Mouse (Mus musculus) embryonic facial prominence, embryonic 13.5 days (tissue): ENCODE results near the gene Arfgap3. TPM values are rescaled to one million over a fixed set of nuclear protein-coding genes. Genes with fewer than 3 reads are reported as not detected.
"Not testable (repeated sequence)": the region's sequence is repeated elsewhere in the genome, so short reads cannot be mapped to it uniquely, and the experiment has no call there.

Source experiments
- ATAC-seq: fragments of 200-750 bp; cut with Nextera tagmentation; 2 replicates; pipeline ENCODE4 v1.8.0; 2017; ENCODE audit warnings: low read depth; ENCODE audit not compliant: insufficient number of reproducible peaks, insufficient read depth, low FRiP score, low TSS enrichment
- H3K27ac ChIP-seq: fragments of 300-500 bp; sonication (generic); 2 replicates; pipeline ENCODE4 v1.5.1; 2015; ENCODE audit warnings: moderate library complexity, mild to moderate bottlenecking, inconsistent platforms
- H3K27me3 ChIP-seq: fragments of 300-500 bp; sonication (generic); 2 replicates; pipeline ENCODE4 v1.6.1; 2015; ENCODE audit warnings: mild to moderate bottlenecking, inconsistent platforms
- H3K36me3 ChIP-seq: fragments of 300-500 bp; sonication (generic); 2 replicates; pipeline ENCODE4 v1.6.1; 2015; ENCODE audit warnings: mild to moderate bottlenecking, inconsistent platforms
- H3K4me1 ChIP-seq: fragments of 300-500 bp; sonication (generic); 2 replicates; pipeline ENCODE4 v1.6.1; 2015; ENCODE audit warnings: inconsistent platforms
- H3K4me2 ChIP-seq: fragments of 300-500 bp; sonication (generic); 2 replicates; pipeline ENCODE4 v1.6.1; 2015; ENCODE audit warnings: moderate library complexity, mild to moderate bottlenecking, inconsistent platforms
- H3K4me3 ChIP-seq: fragments of 300-500 bp; sonication (generic); 2 replicates; pipeline ENCODE4 v1.5.1; 2015; ENCODE audit warnings: mild to moderate bottlenecking, inconsistent platforms
- H3K9ac ChIP-seq: fragments of 300-500 bp; sonication (generic); 2 replicates; pipeline ENCODE4 v1.6.1; 2015; ENCODE audit warnings: mild to moderate bottlenecking, inconsistent platforms
- H3K9me3 ChIP-seq: fragments of 300-500 bp; sonication (generic); 2 replicates; pipeline ENCODE4 v1.6.1; 2016; ENCODE audit warnings: inconsistent platforms
- WGBS: fragments of 180-500 bp; shearing (Covaris S2); methylation state at CpG from one replicate; pipeline ENCODE4 v1.1.7; 2015; ENCODE audit warnings: mixed read lengths; 5-methylcytosine and 5-hydroxymethylcytosine counted together
- polyA plus RNA-seq: library from polyadenylated mRNA; unstranded; fragments of >200 nt; fragmentation: Nextera tagmentation; extraction: Ambion mirVana; gene quantifications from 2 replicates; pipeline ENCODE4 v1.2.1, GENCODE M21; 2015

The Arfgap3 gene
- polyA plus RNA-seq, 1 experiment from 2014 or later: 45.3 TPM

GRCm38 (mm10) chr15:83365697-83366096 is 15.7 kb upstream of the Arfgap3 start:
- no peaks in the 10 kb centered on the region for H3K36me3 ChIP-seq
- peaks cover 5% of the 10 kb centered on the region; the same call in 1 of the 2 replicates for H3K4me1 ChIP-seq
- H3K9me3 ChIP-seq: 0 out of 2 replicates have a peak, but pooled peaks cover 3% of the 10 kb centered on the region
- no peaks in the 10 kb centered on the region; the same call in 1 of the 2 replicates for H3K27me3 ChIP-seq
- no peak overlapping the region for H3K9ac ChIP-seq
- H3K4me3 ChIP-seq: no peak overlapping the region
- no peak for ATAC-seq
- no peak overlapping the region for H3K4me2 ChIP-seq
- H3K27ac ChIP-seq: no peak overlapping the region

GRCm38 (mm10) chr15:83364194-83364593 is 14.1 kb upstream of the Arfgap3 start:
- H3K9ac ChIP-seq: no peak overlapping the region
- 0 out of 2 replicates have a peak, but pooled peaks cover 3% of the 10 kb centered on the region for H3K9me3 ChIP-seq
- H3K36me3 ChIP-seq: no peaks in the 10 kb centered on the region
- peaks cover 5% of the 10 kb centered on the region; the same call in 1 of the 2 replicates for H3K4me1 ChIP-seq
- H3K27ac ChIP-seq: no peak overlapping the region
- no peak overlapping the region for H3K4me3 ChIP-seq
- H3K4me2 ChIP-seq: no peak overlapping the region
- no peak for ATAC-seq
- no peaks in the 10 kb centered on the region; the same call in 1 of the 2 replicates for H3K27me3 ChIP-seq
- 60% methylated on average over 3 of the region's 3 CpGs for WGBS

- not testable (repeated sequence) for H3K4me3 ChIP-seq, H3K9me3 ChIP-seq, H3K9ac ChIP-seq, H3K27me3 ChIP-seq, ATAC-seq, H3K36me3 ChIP-seq, H3K4me1 ChIP-seq, H3K4me2 ChIP-seq, H3K27ac ChIP-seq
- WGBS: 85% methylated on average over 1 of the region's 1 CpGs
Observed at GRCm38 (mm10) chr15:83362813-83363212, 12.8 kb upstream of the Arfgap3 start.

- WGBS: 67% methylated on average over 5 of the region's 5 CpGs
- H3K27ac ChIP-seq, H3K36me3 ChIP-seq, H3K9me3 ChIP-seq, ATAC-seq, H3K4me3 ChIP-seq, H3K9ac ChIP-seq, H3K4me2 ChIP-seq, H3K27me3 ChIP-seq, H3K4me1 ChIP-seq: not testable (repeated sequence)
Observed at GRCm38 (mm10) chr15:83360899-83361298, 10.9 kb upstream of the Arfgap3 start.

GRCm38 (mm10) chr15:83360140-83360539 is 10.1 kb upstream of the Arfgap3 start:
- WGBS: 76% methylated on average over 3 of the region's 3 CpGs
- no peak for ATAC-seq
- no peaks in the 10 kb centered on the region for H3K9me3 ChIP-seq

GRCm38 (mm10) chr15:83358476-83358875 is 8.4 kb upstream of the Arfgap3 start:
- no peaks in the 10 kb centered on the region for H3K4me1 ChIP-seq
- 77% methylated on average over 1 of the region's 1 CpGs for WGBS
- no peak overlapping the region for H3K27ac ChIP-seq
- H3K4me3 ChIP-seq: no peak overlapping the region
- no peaks in the 10 kb centered on the region for H3K27me3 ChIP-seq
- ATAC-seq: no peak
- H3K9ac ChIP-seq: no peak overlapping the region
- H3K36me3 ChIP-seq: no peaks in the 10 kb centered on the region
- H3K9me3 ChIP-seq: no peaks in the 10 kb centered on the region
- H3K4me2 ChIP-seq: no peak overlapping the region

More at GRCm38 (mm10) chr15:83360140-83360539, 10.1 kb upstream of the Arfgap3 start:
- Histone ChIP-seq H3K27me3 (no peaks in the 10 kb centered on the region), H3K4me2 (no peak overlapping the region), H3K9ac (no peak overlapping the region), H3K27ac (no peak overlapping the region), H3K36me3 (no peaks in the 10 kb centered on the region), H3K4me3 (no peak overlapping the region), H3K4me1 (no peaks in the 10 kb centered on the region)

- Histone ChIP-seq H3K4me1 (peaks cover 19% of the 10 kb centered on the region), H3K9me3 (no peaks in the 10 kb centered on the region), H3K27ac (no peak overlapping the region), H3K4me3 (no peak overlapping the region), H3K36me3 (no peaks in the 10 kb centered on the region; the same call in 1 of the 2 replicates), H3K9ac (no peak overlapping the region), H3K27me3 (no peaks in the 10 kb centered on the region), H3K4me2 (no peak overlapping the region)
- WGBS: 85% methylated on average over 4 of the region's 4 CpGs
- ATAC-seq: no peak
Observed at GRCm38 (mm10) chr15:83351546-83351945, 1.5 kb upstream of the Arfgap3 start.

- Histone ChIP-seq H3K9me3 (no peaks in the 10 kb centered on the region), H3K9ac (peak overlapping the region; percentile 89), H3K4me1 (peaks cover 19% of the 10 kb centered on the region), H3K27ac (peak overlapping the region; percentile 17; the same call in 1 of the 2 replicates), H3K27me3 (no peaks in the 10 kb centered on the region), H3K36me3 (peaks cover 6% of the 10 kb centered on the region), H3K4me3 (peak overlapping the region; percentile 90), H3K4me2 (peak overlapping the region; percentile 88)
- 52% methylated on average over 2 of the region's 2 CpGs for WGBS
- ATAC-seq: no peak
Observed at GRCm38 (mm10) chr15:83350859-83351258, 812 bp upstream of the Arfgap3 start.

GRCm38 (mm10) chr15:83349225-83349953 is 658 bp downstream of the Arfgap3 start:
- Histone ChIP-seq H3K9ac (peak overlapping the region; percentile 89), H3K27ac (no peak overlapping the region; the same call in 1 of the 2 replicates), H3K4me3 (peak overlapping the region; percentile 90), H3K4me1 (peaks cover 25% of the 10 kb centered on the region), H3K36me3 (peaks cover 9% of the 10 kb centered on the region), H3K27me3 (no peaks in the 10 kb centered on the region), H3K9me3 (no peaks in the 10 kb centered on the region), H3K4me2 (peak overlapping the region; percentile 88)
- ATAC-seq: peak; percentile 22; the same call in 1 of the 2 replicates
- WGBS: 13% methylated on average over 8 of the region's 8 CpGs

- 64% methylated on average over 4 of the region's 4 CpGs for WGBS
- H3K36me3 ChIP-seq: peaks cover 9% of the 10 kb centered on the region
- H3K4me2 ChIP-seq: peak overlapping the region; percentile 88
- no peaks in the 10 kb centered on the region for H3K9me3 ChIP-seq
- H3K4me3 ChIP-seq: peak overlapping the region; percentile 90
- no peak for ATAC-seq
- H3K9ac ChIP-seq: peak overlapping the region; percentile 89
- no peak overlapping the region for H3K27ac ChIP-seq
- H3K4me1 ChIP-seq: peaks cover 30% of the 10 kb centered on the region
- H3K27me3 ChIP-seq: no peaks in the 10 kb centered on the region
Observed at GRCm38 (mm10) chr15:83348747-83349146, 1.3 kb downstream of the Arfgap3 start.

- Histone ChIP-seq H3K4me3 (no peak overlapping the region), H3K4me2 (no peak overlapping the region), H3K9me3 (no peaks in the 10 kb centered on the region), H3K27ac (no peak overlapping the region), H3K9ac (no peak overlapping the region), H3K27me3 (no peaks in the 10 kb centered on the region), H3K36me3 (peaks cover 27% of the 10 kb centered on the region), H3K4me1 (peaks cover 30% of the 10 kb centered on the region)
- no peak for ATAC-seq
- WGBS: 87% methylated on average over 15 of the region's 15 CpGs
Observed at GRCm38 (mm10) chr15:83345898-83346529, 4.0 kb downstream of the Arfgap3 start.

- no peak overlapping the region for H3K4me3 ChIP-seq
- 0 out of 2 replicates have a peak overlapping the region, but pooled peaks have one; percentile 16 for H3K9ac ChIP-seq
- H3K4me2 ChIP-seq: no peak overlapping the region
- no peak for ATAC-seq
- no peaks in the 10 kb centered on the region for H3K9me3 ChIP-seq
- peaks cover 25% of the 10 kb centered on the region for H3K4me1 ChIP-seq
- 75% methylated on average over 7 of the region's 7 CpGs for WGBS
- H3K27ac ChIP-seq: no peak overlapping the region
- no peaks in the 10 kb centered on the region for H3K27me3 ChIP-seq
- peaks cover 37% of the 10 kb centered on the region for H3K36me3 ChIP-seq
Observed at GRCm38 (mm10) chr15:83344956-83345355, 5.1 kb downstream of the Arfgap3 start.
